Mouse (Mus musculus): Measurements from ENCODE around the gene Kcnip1.

GRCm38 (mm10) chr11:33685904-33686303 is 307.0 kb downstream of the Kcnip1 start:
- TF ChIP-seq POLR2A (IDR thresholded peaks at IDR 0.05; ENCODE audit: low read depth, low read length) (no peak), CTCF (conservative IDR thresholded peaks at IDR 0.05; ENCODE audit: insufficient read depth, insufficient read length, low read depth, low read length) (no peak)
